Mouse (Mus musculus) heart, adult 2 months (tissue): Measurements from ENCODE around the gene Fgfr2.

ENCODE experiments used
- CTCF ChIP-seq: fragments of 200-600 bp; IDR thresholded peaks from 2 replicates; pipeline ENCODE4 v1.8.1; 2022; ENCODE audit warnings: antibody characterized with exemption, mild to moderate bottlenecking, moderate library complexity
- EP300 ChIP-seq: fragments of 200-500 bp; IDR thresholded peaks from 2 replicates; pipeline ENCODE4 v1.6.1; 2011; ENCODE audit warnings: low read depth, low read length, control low read depth; ENCODE audit not compliant: insufficient read depth

- TF ChIP-seq EP300 (no peak), CTCF (no peak)
Measured at GRCm38 (mm10) chr7:132154368-132154961, 968.7 kb downstream of the Fgfr2 start, which contains the start of gene Cpxm2.
